ENCODE assay signal across 20 mouse cellular contexts in the genomic region with DNA sequence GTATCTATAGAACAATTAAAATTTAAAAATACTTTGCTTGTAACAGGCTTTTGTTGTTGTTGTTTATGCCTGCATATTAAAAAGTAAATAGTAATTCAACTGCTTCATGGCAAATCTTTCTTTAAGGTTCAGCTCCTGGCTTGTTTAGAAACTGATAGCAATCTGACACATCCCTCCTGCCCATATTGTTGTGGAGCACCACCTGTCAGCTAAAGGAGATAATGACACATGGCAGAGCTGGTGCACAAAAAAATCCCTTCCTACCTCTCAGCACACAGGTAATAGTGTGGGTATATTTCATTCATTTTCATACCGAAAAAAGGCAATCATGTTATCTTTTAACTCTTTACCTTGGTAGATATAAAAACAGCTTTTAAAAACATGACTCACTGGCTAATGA. TPM values are rescaled to one million over a fixed set of nuclear protein-coding genes. Genes with fewer than 3 reads are reported as not detected.
A peak's percentile ranks its signal among the peaks of the same experiment; 100 is the strongest.
DNase-seq lines count a peak whose midpoint lies in the region; ATAC-seq and TF ChIP-seq lines count a peak whose summit lies in the region.
"Had no signal": no experiment of that assay in that cellular context is flagged by ENCODE, and none has a peak within 500 bp of the region (broad histone marks: within the 10 kb centered on the region; RNA-seq: fewer than 3 reads in every experiment).

No protein-coding gene starts in this region.

- peak in 1 of 2 experiments; percentile 34 for DNase-seq in cerebellum, adult 2 months
- no peak for DNase-seq in heart, adult 2 months
- no peak for DNase-seq in liver, postnatal 0 days
- DNase-seq in liver, embryonic 11.5 days (ENCODE audit: low spot score): no peak
- DNase-seq in brain, embryonic 14.5 days (ENCODE audit: low read depth): peak; percentile 40
- DNase-seq: adrenal gland, postnatal 14 days; B cell, adult 2 months; cerebellum, adult 11-12 months; forebrain, postnatal 0 days; gastrocnemius, postnatal 14 days; heart, postnatal 10 days; heart, postnatal 4 days had no signal

- TF ChIP-seq EP300 in heart, adult 2 months (IDR thresholded peaks at IDR 0.05; ENCODE audit: insufficient read depth, low read depth, low read length): no peak
- no peak for TF ChIP-seq EP300 in liver, postnatal 0 days (IDR thresholded peaks at IDR 0.05; ENCODE audit: low read depth)

- peaks cover 2% of the 10 kb centered on the region; the same call in 1 of the 2 replicates for H3K4me1 ChIP-seq in cerebellum, adult 2 months (ENCODE audit: control insufficient read depth, insufficient read depth, low read length)
- no peaks in the 10 kb centered on the region; the same call in 1 of the 2 replicates for H3K4me1 ChIP-seq in heart, adult 2 months (ENCODE audit: control insufficient read depth, insufficient read depth, low read length)
- H3K4me1 ChIP-seq in heart, embryonic 11.5 days (ENCODE audit: control insufficient read depth, insufficient read depth, low read length): peaks cover 11% of the 10 kb centered on the region; the same call in 1 of the 2 replicates
- no peaks in the 10 kb centered on the region for H3K4me1 ChIP-seq in liver, postnatal 0 days (ENCODE audit: insufficient read depth)
- no peaks in the 10 kb centered on the region for H3K4me1 ChIP-seq in liver, embryonic 11.5 days (replicated peaks; ENCODE audit: control insufficient read depth, insufficient read depth, low read length)
- H3K4me1 ChIP-seq: forebrain, embryonic 13.5 days; hindbrain, embryonic 13.5 days; intestine, embryonic 15.5 days had no signal

- H3K9ac ChIP-seq in heart, adult 2 months (ENCODE audit: low read depth, low read length): no peak overlapping the region
- H3K9ac ChIP-seq in heart, embryonic 11.5 days (ENCODE audit: low read depth, low read length): no peak overlapping the region
- no peak overlapping the region for H3K9ac ChIP-seq in liver, postnatal 0 days (replicated peaks)
- H3K9ac ChIP-seq in liver, embryonic 11.5 days (ENCODE audit: low read depth, low read length): no peak overlapping the region
- H3K9ac ChIP-seq: forebrain, embryonic 13.5 days; forebrain, postnatal 0 days; hindbrain, embryonic 13.5 days; intestine, embryonic 15.5 days had no signal

- H3K27ac ChIP-seq in cerebellum, adult 2 months (ENCODE audit: insufficient read depth, low read length): no peak overlapping the region
- H3K27ac ChIP-seq in heart, adult 2 months: no peak overlapping the region
- H3K27ac ChIP-seq in heart, embryonic 11.5 days (ENCODE audit: low read depth, low read length): no peak overlapping the region
- H3K27ac ChIP-seq in liver, postnatal 0 days (ENCODE audit: low read depth): no peak overlapping the region
- no peak overlapping the region for H3K27ac ChIP-seq in liver, embryonic 11.5 days (ENCODE audit: low read depth, low read length)
- H3K27ac ChIP-seq: embryonic facial prominence, embryonic 10.5 days; forebrain, embryonic 13.5 days; hindbrain, embryonic 13.5 days; intestine, embryonic 15.5 days had no signal

- WGBS in cerebellum, adult 2 months: 66% methylated on average over 1 of the region's 1 CpGs
- WGBS in heart, adult 2 months: 63% methylated on average over 1 of the region's 1 CpGs
- WGBS in heart, embryonic 11.5 days (ENCODE audit: insufficient replicate concordance): 67% methylated on average over 1 of the region's 1 CpGs
- 68% methylated on average over 1 of the region's 1 CpGs for WGBS in liver, postnatal 0 days (ENCODE audit: insufficient replicate concordance)
- WGBS in liver, embryonic 11.5 days: 70% methylated on average over 1 of the region's 1 CpGs

- H3K4me2 ChIP-seq in heart, embryonic 11.5 days: no peak overlapping the region
- H3K4me2 ChIP-seq in liver, postnatal 0 days (ENCODE audit: low read depth, low read length): no peak overlapping the region
- no peak overlapping the region for H3K4me2 ChIP-seq in liver, embryonic 11.5 days
- H3K4me2 ChIP-seq: forebrain, embryonic 13.5 days; hindbrain, embryonic 13.5 days; intestine, embryonic 15.5 days had no signal

- peaks cover 3% of the 10 kb centered on the region; the same call in 1 of the 2 replicates for H3K79me2 ChIP-seq in heart, adult 2 months (replicated peaks; ENCODE audit: control insufficient read depth, insufficient read depth, low read length)

- H3K9me3 ChIP-seq in heart, embryonic 11.5 days (replicated peaks; ENCODE audit: control insufficient read depth, low read length): no peaks in the 10 kb centered on the region
- H3K9me3 ChIP-seq in liver, postnatal 0 days (ENCODE audit: low read length): no peaks in the 10 kb centered on the region
- H3K9me3 ChIP-seq in liver, embryonic 11.5 days (ENCODE audit: control insufficient read depth, low read length): no peaks in the 10 kb centered on the region
- H3K9me3 ChIP-seq: embryonic facial prominence, embryonic 10.5 days; forebrain, embryonic 13.5 days; G1E; hindbrain, embryonic 13.5 days; intestine, embryonic 15.5 days had no signal

- no peak overlapping the region for H3K4me3 ChIP-seq in cerebellum, adult 2 months (replicated peaks; ENCODE audit: insufficient read depth, low read depth, low read length)
- H3K4me3 ChIP-seq in heart, adult 2 months: no peak overlapping the region
- no peak overlapping the region for H3K4me3 ChIP-seq in heart, embryonic 11.5 days (ENCODE audit: low read depth, low read length)
- no peak overlapping the region for H3K4me3 ChIP-seq in liver, postnatal 0 days (ENCODE audit: low read depth, low read length)
- H3K4me3 ChIP-seq in liver, embryonic 11.5 days (ENCODE audit: low read depth, low read length): no peak overlapping the region
- H3K4me3 ChIP-seq: embryonic facial prominence, embryonic 10.5 days; forebrain, embryonic 13.5 days; hindbrain, embryonic 13.5 days; intestine, embryonic 15.5 days had no signal

- TF ChIP-seq CTCF in cerebellum, adult 2 months (IDR thresholded peaks at IDR 0.05; ENCODE audit: borderline replicate concordance, insufficient read depth, low read depth, low read length): peak; percentile 48; the same call in 1 of the 2 replicates
- peak; percentile 19; the same call in 1 of the 2 replicates for TF ChIP-seq CTCF in heart, adult 2 months (IDR thresholded peaks at IDR 0.05)
- 0 out of 2 replicates have a peak, but pooled peaks have one; percentile 28 for TF ChIP-seq CTCF in liver, postnatal 0 days (IDR thresholded peaks at IDR 0.05; ENCODE audit: low read depth)
- no peak for TF ChIP-seq CTCF in brain, embryonic 14.5 days (IDR thresholded peaks at IDR 0.05; ENCODE audit: borderline replicate concordance, extremely low read depth, insufficient read depth, insufficient read length)

- no peak for TF ChIP-seq POLR2A in cerebellum, adult 2 months (IDR thresholded peaks at IDR 0.05; ENCODE audit: borderline replicate concordance, insufficient read depth, low read length)
- no peak for TF ChIP-seq POLR2A in heart, adult 2 months (IDR thresholded peaks at IDR 0.05; ENCODE audit: insufficient read depth, low read depth, low read length)
- TF ChIP-seq POLR2A in brain, embryonic 14.5 days (IDR thresholded peaks at IDR 0.05; ENCODE audit: borderline replicate concordance, extremely low read depth, insufficient read depth, insufficient read length, poor library complexity, severe bottlenecking): no peak

- ATAC-seq in cerebellum, adult (ENCODE audit: insufficient number of reproducible peaks, low FRiP score, low TSS enrichment): no peak
- no peak for ATAC-seq in heart, embryonic 11.5 days (replicated peaks; ENCODE audit: insufficient number of reproducible peaks, low FRiP score, low TSS enrichment)
- no peak for ATAC-seq in liver, postnatal 0 days
- ATAC-seq in liver, embryonic 11.5 days (replicated peaks; ENCODE audit: low FRiP score): no peak
- ATAC-seq: CD4-positive, CD25-positive, alpha-beta regulatory T cell, adult 4 months; forebrain, embryonic 13.5 days; forebrain, postnatal 0 days; intestine, embryonic 15.5 days had no signal

- intact Hi-C loops in heart, adult 2 months (cut with DNase I): no loop called here

- no peaks in the 10 kb centered on the region for H3K27me3 ChIP-seq in cerebellum, adult 2 months (ENCODE audit: control insufficient read depth, insufficient read depth, low read length)
- no peaks in the 10 kb centered on the region for H3K27me3 ChIP-seq in heart, adult 2 months (ENCODE audit: control insufficient read depth, insufficient read depth, low read length)
- no peaks in the 10 kb centered on the region for H3K27me3 ChIP-seq in heart, embryonic 11.5 days (ENCODE audit: control insufficient read depth, insufficient read depth, low read length)
- H3K27me3 ChIP-seq in liver, postnatal 0 days (ENCODE audit: insufficient read depth, low read length): no peaks in the 10 kb centered on the region
- no peaks in the 10 kb centered on the region for H3K27me3 ChIP-seq in liver, embryonic 11.5 days (replicated peaks; ENCODE audit: control insufficient read depth, insufficient read depth, low read length)
- H3K27me3 ChIP-seq: forebrain, embryonic 13.5 days; hindbrain, embryonic 13.5 days; intestine, embryonic 15.5 days had no signal

- no peaks in the 10 kb centered on the region for H3K36me3 ChIP-seq in heart, adult 2 months (ENCODE audit: control insufficient read depth, insufficient read depth, low read length)
- no peaks in the 10 kb centered on the region for H3K36me3 ChIP-seq in heart, embryonic 11.5 days (ENCODE audit: control insufficient read depth, insufficient read depth, low read length)
- no peaks in the 10 kb centered on the region for H3K36me3 ChIP-seq in liver, postnatal 0 days (replicated peaks; ENCODE audit: insufficient read depth, low read length)
- no peaks in the 10 kb centered on the region for H3K36me3 ChIP-seq in liver, embryonic 11.5 days (ENCODE audit: control insufficient read depth, insufficient read depth, low read length)
- H3K36me3 ChIP-seq: embryonic facial prominence, embryonic 10.5 days; G1E; hindbrain, embryonic 13.5 days; intestine, embryonic 15.5 days had no signal

RNA-seq across cellular contexts. Expression of a gene that starts 18.5 kb away (rescaled TPM):
- polyA plus RNA-seq in cerebellum, adult 2 months (2012; rRNA removed): 7.0 and 7.6 TPM in 2 replicates
- total RNA-seq in heart, adult 2 months (2021): 10 to 100 TPM; 10.3 to 13.9 TPM
- polyA plus RNA-seq in heart, adult 2 months (2012; rRNA removed): 2.1 and 5.4 TPM in 2 replicates
- 11.5 and 14.8 TPM in 2 replicates for polyA plus RNA-seq in heart, embryonic 11.5 days (2014; fragmentation: Nextera tagmentation; extraction: Ambion mirVana)
- polyA plus RNA-seq in liver, postnatal 0 days (2015; fragmentation: Nextera tagmentation; extraction: Ambion mirVana): 0.04 and 0.06 TPM in 2 replicates
- 0.08 and 0.11 TPM in 2 replicates for polyA plus RNA-seq in liver, embryonic 11.5 days (2014; fragmentation: Nextera tagmentation; extraction: Ambion mirVana)
- polyA plus RNA-seq in brain, embryonic 14.5 days (2012; rRNA removed): 7.8 and 12.2 TPM in 2 replicates
- polyA plus RNA-seq: CD4-positive, CD25-positive, alpha-beta regulatory T cell, adult 4 months; G1E had no signal
